Mouse (Mus musculus): Measurements from ENCODE around the gene Psrc1. TPM values are rescaled to one million over a fixed set of nuclear protein-coding genes. Genes with fewer than 3 reads are reported as not detected.

The Psrc1 gene
- total RNA-seq (2023), result 6.2 TPM in 2 replicates

GRCm38 (mm10) chr3:108383485-108384354 is at the start of gene Psrc1:
Psrc1 (plus strand) TSS chr3:108383839.

GRCm38 (mm10) chr3:108364270-108364995 is 19.2 kb upstream of the Psrc1 start, which contains the start of gene Mybphl:
Mybphl (plus strand) TSS chr3:108364911.

GRCm38 (mm10) chr3:108414857-108415830 is 31.5 kb downstream of the Psrc1 start, which contains the start of gene Celsr2:
Celsr2 (minus strand) TSS chr3:108415552.

Other genes starting within 250 kb of the Psrc1 start
- 113 and 120 TPM in 2 replicates for gene Gnai3, start 237.7 kb upstream of the Psrc1 start, total RNA-seq (2023)
- gene Gpr61, start 229.0 kb upstream of the Psrc1 start, total RNA-seq (2023), result not detected in 2 replicates
- 0.50 and 0.69 TPM in 2 replicates for gene Amigo1, start 197.5 kb upstream of the Psrc1 start, total RNA-seq (2023)
- gene Cyb561d1, start 182.6 kb upstream of the Psrc1 start, total RNA-seq (2023), result 39.0 and 42.1 TPM in 2 replicates
- 10.2 and 11.0 TPM in 2 replicates for gene Atxn7l2, start 172.9 kb upstream of the Psrc1 start, total RNA-seq (2023)
- not detected in 2 replicates for gene Sypl2, start 157.2 kb upstream of the Psrc1 start, total RNA-seq (2023)
- 21.8 and 27.1 TPM in 2 replicates for gene Psma5, start 126.9 kb upstream of the Psrc1 start, total RNA-seq (2023)
- 139 and 173 TPM in 2 replicates for gene Sort1, start 99.8 kb upstream of the Psrc1 start, total RNA-seq (2023)
- gene Mybphl, start 18.9 kb upstream of the Psrc1 start, total RNA-seq (2023), result 0.32 TPM in 1 of 2 replicates, not detected in the other
- gene Celsr2, start 31.7 kb downstream of the Psrc1 start, total RNA-seq (2023), result 0.60 and 0.68 TPM in 2 replicates
- gene Sars, start 61.4 kb downstream of the Psrc1 start, total RNA-seq (2023), result 41.8 and 57.4 TPM in 2 replicates
- gene 1700013F07Rik, start 150.3 kb downstream of the Psrc1 start, total RNA-seq (2023), result not detected in 2 replicates
- gene 5330417C22Rik, start 152.7 kb downstream of the Psrc1 start, total RNA-seq (2023), result not detected in 2 replicates
- gene Tmem167b, start 178.6 kb downstream of the Psrc1 start, total RNA-seq (2023), result 39.6 and 41.8 TPM in 2 replicates
- 24.9 and 26.3 TPM in 2 replicates for gene Taf13, start 187.9 kb downstream of the Psrc1 start, total RNA-seq (2023)
- gene Wdr47, start 207.4 kb downstream of the Psrc1 start, total RNA-seq (2023), result 3.5 and 4.5 TPM in 2 replicates